Mouse (Mus musculus): Measurements from ENCODE around the gene Usp29.

Usp29 gene

GRCm38 (mm10) chr7:6816706-6817376 is 86.5 kb downstream of the Usp29 start:
- DNase-seq (ENCODE audit: low read depth), result no peak

- no peak for DNase-seq (ENCODE audit: low read depth)
Observed at GRCm38 (mm10) chr7:6820296-6820695, 89.9 kb downstream of the Usp29 start.

- DNase-seq (ENCODE audit: low read depth), result no peak
Observed at GRCm38 (mm10) chr7:6822633-6823032, 92.3 kb downstream of the Usp29 start.

- DNase-seq (ENCODE audit: low read depth), result no peak
Observed at GRCm38 (mm10) chr7:6823673-6824072, 93.3 kb downstream of the Usp29 start.

- DNase-seq (ENCODE audit: low read depth), result no peak
Observed at GRCm38 (mm10) chr7:6825966-6826647, 95.7 kb downstream of the Usp29 start.

GRCm38 (mm10) chr7:6829148-6829547 is 98.8 kb downstream of the Usp29 start:
- no peak for DNase-seq (ENCODE audit: low read depth)

- DNase-seq (ENCODE audit: low read depth), result no peak
Observed at GRCm38 (mm10) chr7:6834950-6835349, 104.6 kb downstream of the Usp29 start.

GRCm38 (mm10) chr7:6835351-6835750 is 105.0 kb downstream of the Usp29 start:
- no peak for DNase-seq (ENCODE audit: low read depth)

GRCm38 (mm10) chr7:6837297-6837925 is 107.0 kb downstream of the Usp29 start:
- no peak for DNase-seq (ENCODE audit: low read depth)

GRCm38 (mm10) chr7:6837926-6838554 is 107.7 kb downstream of the Usp29 start:
- no peak for DNase-seq (ENCODE audit: low read depth)

- DNase-seq (ENCODE audit: low read depth), result no peak
Observed at GRCm38 (mm10) chr7:6840860-6841259, 110.5 kb downstream of the Usp29 start.

- no peak for DNase-seq (ENCODE audit: low read depth)
Observed at GRCm38 (mm10) chr7:6849495-6849894, 119.1 kb downstream of the Usp29 start.

GRCm38 (mm10) chr7:6850321-6850720 is 119.9 kb downstream of the Usp29 start:
- no peak for DNase-seq (ENCODE audit: low read depth)

- no peak for DNase-seq (ENCODE audit: low read depth)
Observed at GRCm38 (mm10) chr7:6851256-6851655, 120.9 kb downstream of the Usp29 start.

- no peak for DNase-seq (ENCODE audit: low read depth)
Observed at GRCm38 (mm10) chr7:6851717-6852503, 121.5 kb downstream of the Usp29 start.

- DNase-seq (ENCODE audit: low read depth), result no peak
Observed at GRCm38 (mm10) chr7:6855613-6856405, 125.4 kb downstream of the Usp29 start.

GRCm38 (mm10) chr7:6858694-6859270 is 128.4 kb downstream of the Usp29 start:
- DNase-seq (ENCODE audit: low read depth), result peak; percentile 5

GRCm38 (mm10) chr7:6860689-6861088 is 130.3 kb downstream of the Usp29 start:
- no peak for DNase-seq (ENCODE audit: low read depth)

- DNase-seq (ENCODE audit: low read depth), result no peak
Observed at GRCm38 (mm10) chr7:6866351-6866750, 136.0 kb downstream of the Usp29 start.

GRCm38 (mm10) chr7:6868831-6869230 is 138.5 kb downstream of the Usp29 start:
- no peak for DNase-seq (ENCODE audit: low read depth)

GRCm38 (mm10) chr7:6869556-6869955 is 139.2 kb downstream of the Usp29 start:
- no peak for DNase-seq (ENCODE audit: low read depth)

All from fibroblast of lung, adult 2 months (primary cell).